Mouse (Mus musculus) layer of hippocampus, adult 2 months (tissue): ENCODE results near the gene Wfdc9. TPM values are rescaled to one million over a fixed set of nuclear protein-coding genes. Genes with fewer than 3 reads are reported as not detected.
"Not testable (repeated sequence)": the region's sequence is repeated elsewhere in the genome, so short reads cannot be mapped to it uniquely, and the experiment has no call there.

Experiments
- DNase-seq, 2 experiments: peaks; one replicate each; pipeline ENCODE4 v3.0.0; 2022; ENCODE audit warnings: low spot score in 2 of 2
- H3K27ac ChIP-seq: fragments of 200-600 bp; 2 replicates; pipeline ENCODE4 v1.8.1; 2022
- H3K4me3 ChIP-seq: fragments of 200-600 bp; 2 replicates; pipeline ENCODE4 v1.8.1; 2022; ENCODE audit warnings: mild to moderate bottlenecking
- CTCF ChIP-seq: fragments of 200-600 bp; conservative IDR thresholded peaks from 2 replicates; pipeline ENCODE4 v1.8.1; 2022; ENCODE audit warnings: antibody characterized with exemption, mild to moderate bottlenecking, moderate library complexity
- total RNA-seq, 2 experiments: library from RNA; stranded (reverse); gene quantifications; 2 replicates each; pipeline ENCODE4 v1.2.3; 2021

Gene Wfdc9
- total RNA-seq, 2 experiments from 2014 or later, result not detected

GRCm38 (mm10) chr2:164670938-164671337 is 14.6 kb upstream of the Wfdc9 start:
- no peak overlapping the region for H3K27ac ChIP-seq
- DNase-seq, result no peak
- no peak for TF ChIP-seq CTCF
- H3K4me3 ChIP-seq, result no peak overlapping the region

- Histone ChIP-seq H3K27ac (no peak overlapping the region), H3K4me3 (no peak overlapping the region)
- TF ChIP-seq CTCF, result no peak
- no peak for DNase-seq
Observed at GRCm38 (mm10) chr2:164670261-164670660, 13.9 kb upstream of the Wfdc9 start.

GRCm38 (mm10) chr2:164664851-164665250 is 8.5 kb upstream of the Wfdc9 start:
- Histone ChIP-seq H3K27ac (no peak overlapping the region), H3K4me3 (no peak overlapping the region)
- no peak for TF ChIP-seq CTCF
- DNase-seq, result no peak

- no peak within 1 kb of the TSS for H3K4me3 ChIP-seq
- peak; percentile 89 for TF ChIP-seq CTCF
- DNase-seq, result peak in 1 of 2 experiments; percentile 30
- H3K27ac ChIP-seq, result no peak within 1 kb of the TSS
Observed at GRCm38 (mm10) chr2:164655858-164656257, 525 bp downstream of the Wfdc9 start, which contains the start of gene Wfdc10. Gene Wfdc10, plus strand, starts transcription at chr2:164656046.

- no peak overlapping the region for H3K27ac ChIP-seq
- no peak for TF ChIP-seq CTCF
- peak in 1 of 2 experiments; percentile 21 for DNase-seq
- H3K4me3 ChIP-seq, result no peak overlapping the region
Observed at GRCm38 (mm10) chr2:164641881-164642673, 14.3 kb downstream of the Wfdc9 start.

GRCm38 (mm10) chr2:164641129-164641528 is 15.3 kb downstream of the Wfdc9 start:
- no peak for TF ChIP-seq CTCF
- no peak for DNase-seq
- H3K4me3 ChIP-seq, result no peak overlapping the region
- H3K27ac ChIP-seq, result no peak overlapping the region

- no peak for TF ChIP-seq CTCF
- no peak for DNase-seq
- Histone ChIP-seq H3K27ac (no peak within 1 kb of the TSS), H3K4me3 (no peak within 1 kb of the TSS)
Observed at GRCm38 (mm10) chr2:164638696-164639095, 17.7 kb downstream of the Wfdc9 start, which contains the start of gene Wfdc16. Gene Wfdc16, minus strand, starts transcription at chr2:164638796.

GRCm38 (mm10) chr2:164635266-164635665 is 21.1 kb downstream of the Wfdc9 start:
- H3K27ac ChIP-seq, result no peak overlapping the region
- peak; percentile 45 for TF ChIP-seq CTCF
- no peak overlapping the region for H3K4me3 ChIP-seq
- DNase-seq, result no peak

GRCm38 (mm10) chr2:164621775-164622174 is 34.6 kb downstream of the Wfdc9 start:
- no peak overlapping the region for H3K27ac ChIP-seq
- DNase-seq, result no peak
- TF ChIP-seq CTCF, result no peak; the same call in 1 of the 2 replicates
- H3K4me3 ChIP-seq, result no peak overlapping the region

GRCm38 (mm10) chr2:164619050-164619449 is 37.3 kb downstream of the Wfdc9 start:
- DNase-seq, result no peak
- Histone ChIP-seq H3K27ac (no peak overlapping the region), H3K4me3 (no peak overlapping the region)
- no peak for TF ChIP-seq CTCF

- Histone ChIP-seq H3K4me3 (no peak overlapping the region), H3K27ac (no peak overlapping the region)
- TF ChIP-seq CTCF, result no peak
- DNase-seq, result no peak
Observed at GRCm38 (mm10) chr2:164615386-164615785, 41.0 kb downstream of the Wfdc9 start.

- not testable (repeated sequence) for H3K4me3 ChIP-seq, DNase-seq, H3K27ac ChIP-seq
Observed at GRCm38 (mm10) chr2:164613471-164613870, 42.9 kb downstream of the Wfdc9 start, which contains the start of the genes Wfdc6b and Wfdc8. Gene Wfdc6b, plus strand, starts transcription at chr2:164613522. Gene Wfdc8, minus strand, starts transcription at chr2:164613626.

GRCm38 (mm10) chr2:164608781-164609180 is 47.6 kb downstream of the Wfdc9 start:
- no peak for TF ChIP-seq CTCF
- no peak overlapping the region for H3K4me3 ChIP-seq
- H3K27ac ChIP-seq, result no peak overlapping the region
- DNase-seq, result no peak

- H3K27ac ChIP-seq, result no peak overlapping the region
- DNase-seq, result no peak
- no peak for TF ChIP-seq CTCF
- H3K4me3 ChIP-seq, result no peak overlapping the region
Observed at GRCm38 (mm10) chr2:164604411-164604810, 52.0 kb downstream of the Wfdc9 start.
